Mouse (Mus musculus): ENCODE measurements around the gene Mr1. TPM values are rescaled to one million over a fixed set of nuclear protein-coding genes. Genes with fewer than 3 reads are reported as not detected.

Mr1 gene
- polyA plus RNA-seq, 1 experiment from 2014 or later, result 1.6 TPM

DNA sequence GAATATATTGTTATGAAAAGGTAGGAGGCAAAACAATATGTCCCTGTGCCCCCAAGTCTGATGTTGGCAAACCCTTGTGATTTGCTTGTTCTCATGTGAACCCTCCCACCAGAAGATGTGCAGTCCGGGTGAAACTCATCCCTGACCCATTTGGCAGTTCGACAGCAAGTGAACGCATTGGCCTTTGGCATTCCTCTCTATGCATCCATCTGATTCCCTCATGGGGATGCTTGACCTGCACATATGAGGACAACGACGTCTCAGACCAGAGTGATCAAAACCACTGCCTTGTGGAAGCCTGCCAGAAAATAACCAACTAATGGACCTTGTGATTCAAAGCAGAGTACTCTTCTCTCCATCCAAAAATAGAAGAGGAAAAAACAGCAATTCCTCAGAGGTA, 19.9 kb downstream of the Mr1 start:
- Histone ChIP-seq H3K27ac (replicated peaks) (no peak overlapping the region), H3K27me3 (replicated peaks) (no peaks in the 10 kb centered on the region), H3K9ac (replicated peaks) (no peak overlapping the region), H3K9me3 (replicated peaks) (no peaks in the 10 kb centered on the region), H3K4me3 (replicated peaks) (no peak overlapping the region), H3K36me3 (no peaks in the 10 kb centered on the region), H3K4me1 (no peaks in the 10 kb centered on the region), H3K4me2 (no peak overlapping the region)
- 86% methylated on average over 5 of the region's 5 CpGs for WGBS
- ATAC-seq (ENCODE audit: low FRiP score), result no peak

DNA sequence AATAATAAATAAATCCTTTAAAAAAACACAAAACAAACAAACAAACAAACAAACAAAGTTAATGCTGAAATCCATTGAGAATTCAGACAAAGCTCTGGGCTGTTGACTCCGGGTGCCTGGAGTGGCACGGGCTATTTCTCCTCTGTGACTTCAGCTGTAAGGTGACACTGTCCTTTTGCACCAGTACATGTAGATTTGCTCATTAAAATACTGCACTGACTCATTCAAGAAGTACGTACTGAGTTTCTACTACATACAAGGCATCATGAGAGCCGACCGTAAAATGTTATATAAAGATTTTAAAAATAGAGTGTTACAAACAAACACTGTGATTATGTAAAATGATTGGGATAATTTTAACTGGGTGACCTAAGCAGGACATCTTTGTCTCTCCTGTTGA, 22.2 kb downstream of the Mr1 start:
- WGBS, result 95% methylated on average over 5 of the region's 5 CpGs
- no peaks in the 10 kb centered on the region for H3K36me3 ChIP-seq

DNA sequence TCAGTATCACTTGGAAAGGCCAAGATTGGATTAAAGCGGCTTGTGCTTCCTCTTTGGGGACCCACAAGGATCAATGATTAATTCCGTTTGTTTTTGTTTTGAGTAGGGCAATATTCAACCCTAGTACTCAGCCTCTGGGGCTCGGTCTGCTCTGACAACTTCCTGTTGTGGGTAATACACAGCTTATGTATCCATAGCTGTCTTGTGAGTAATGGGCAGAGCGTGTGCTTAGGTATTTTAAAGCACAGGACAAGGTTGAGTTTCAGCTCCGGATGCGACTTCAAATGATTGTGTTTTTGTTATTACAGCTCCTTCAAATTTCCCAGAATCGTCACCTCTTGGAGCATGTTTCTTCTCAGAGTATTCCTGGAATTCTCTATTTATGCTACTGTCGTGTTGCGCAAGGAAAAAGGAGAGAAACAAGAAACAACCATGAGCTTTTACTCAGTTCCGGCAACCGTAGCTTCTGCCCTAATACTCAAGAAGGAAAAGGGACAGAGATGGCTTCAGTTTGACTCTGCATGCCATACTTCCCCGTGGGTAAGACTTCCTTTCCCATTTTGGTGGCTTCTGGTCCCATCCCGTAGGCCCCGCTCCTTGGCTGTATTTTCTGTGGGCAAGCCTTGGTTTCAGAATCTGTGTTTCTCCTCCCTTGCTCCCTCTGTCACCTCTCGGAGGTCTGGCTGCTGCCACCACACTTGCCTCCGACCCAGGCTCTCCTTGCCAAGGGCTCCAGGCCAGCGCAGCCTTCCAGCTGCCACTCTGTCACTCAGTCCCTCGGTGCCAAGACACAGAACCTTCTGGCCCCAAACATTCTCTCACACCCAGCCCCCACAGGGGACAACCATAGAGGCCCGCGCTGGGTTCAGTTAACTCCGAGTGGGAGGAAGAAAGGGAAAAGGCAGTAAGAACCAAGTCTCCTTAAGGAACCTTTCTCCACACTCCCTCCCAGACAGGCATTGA, 24.4 kb downstream of the Mr1 start:
- no peaks in the 10 kb centered on the region for H3K4me1 ChIP-seq
- ATAC-seq (ENCODE audit: low FRiP score), result no peak
- WGBS, result 84% methylated on average over 21 of the region's 21 CpGs
- H3K36me3 ChIP-seq, result no peaks in the 10 kb centered on the region
- no peaks in the 10 kb centered on the region for H3K27me3 ChIP-seq (replicated peaks)
- H3K4me2 ChIP-seq, result no peak overlapping the region
- no peak overlapping the region for H3K27ac ChIP-seq (replicated peaks)
- no peak overlapping the region for H3K9ac ChIP-seq (replicated peaks)
- H3K9me3 ChIP-seq (replicated peaks), result no peaks in the 10 kb centered on the region
- no peak overlapping the region for H3K4me3 ChIP-seq (replicated peaks)

More for the DNA sequence above, 22.2 kb downstream of the Mr1 start:
- no peaks in the 10 kb centered on the region for H3K4me1 ChIP-seq
- H3K9me3 ChIP-seq (replicated peaks), result no peaks in the 10 kb centered on the region
- no peak overlapping the region for H3K4me2 ChIP-seq
- H3K27ac ChIP-seq (replicated peaks), result no peak overlapping the region
- no peaks in the 10 kb centered on the region for H3K27me3 ChIP-seq (replicated peaks)
- no peak for ATAC-seq (ENCODE audit: low FRiP score)
- no peak overlapping the region for H3K9ac ChIP-seq (replicated peaks)
- no peak overlapping the region for H3K4me3 ChIP-seq (replicated peaks)

DNA sequence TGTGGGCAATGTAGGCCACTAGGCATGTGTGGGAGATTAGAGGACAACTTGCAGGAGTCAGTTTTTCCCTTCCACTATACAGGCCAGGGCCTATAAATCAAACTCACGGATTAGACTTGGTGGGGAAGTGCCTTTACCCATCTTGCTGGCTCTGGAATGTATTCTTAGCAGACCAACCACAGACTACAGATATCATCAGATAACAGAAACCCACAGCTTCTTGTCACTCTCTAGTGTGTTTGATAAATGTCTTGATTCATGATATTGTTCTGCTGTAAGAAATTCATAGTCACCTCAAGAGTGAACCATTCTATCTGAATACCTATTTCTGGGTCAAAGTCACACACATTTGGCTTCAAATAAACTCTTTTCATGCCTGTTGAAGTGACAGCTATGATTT, 26.9 kb downstream of the Mr1 start:
- H3K4me2 ChIP-seq, result no peak overlapping the region
- H3K36me3 ChIP-seq, result no peaks in the 10 kb centered on the region
- no peak overlapping the region for H3K9ac ChIP-seq (replicated peaks)
- WGBS, result 67% methylated on average over 1 of the region's 1 CpGs
- H3K4me1 ChIP-seq, result no peaks in the 10 kb centered on the region
- H3K4me3 ChIP-seq (replicated peaks), result no peak overlapping the region
- H3K27ac ChIP-seq (replicated peaks), result no peak overlapping the region
- ATAC-seq (ENCODE audit: low FRiP score), result no peak
- no peaks in the 10 kb centered on the region for H3K9me3 ChIP-seq (replicated peaks)
- H3K27me3 ChIP-seq (replicated peaks), result no peaks in the 10 kb centered on the region

DNA sequence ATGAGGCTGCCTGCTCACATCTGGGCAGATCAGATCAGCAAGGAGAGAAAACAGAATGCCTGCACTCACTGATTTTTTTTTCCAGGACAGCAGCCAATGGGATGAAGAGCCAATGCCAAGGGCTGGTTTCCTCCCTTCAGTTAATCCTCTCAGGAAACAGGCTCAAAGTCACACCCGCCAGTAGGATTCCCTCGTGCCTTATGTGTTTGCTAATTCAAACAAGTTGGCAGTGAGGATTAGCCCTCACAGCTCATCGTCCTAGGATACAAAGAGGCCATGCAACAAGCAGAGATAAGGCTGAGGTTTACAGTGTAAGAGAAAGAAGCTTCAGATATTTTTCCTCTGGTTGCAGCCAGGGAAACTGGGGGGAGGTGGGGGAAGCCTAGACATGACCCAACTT, 32.7 kb downstream of the Mr1 start:
- ATAC-seq (ENCODE audit: low FRiP score), result no peak
- Histone ChIP-seq H3K27me3 (replicated peaks) (no peaks in the 10 kb centered on the region), H3K27ac (replicated peaks) (no peak overlapping the region), H3K9ac (replicated peaks) (no peak overlapping the region), H3K4me2 (no peak overlapping the region), H3K36me3 (no peaks in the 10 kb centered on the region), H3K4me1 (peaks cover 11% of the 10 kb centered on the region), H3K4me3 (replicated peaks) (no peak overlapping the region), H3K9me3 (replicated peaks) (no peaks in the 10 kb centered on the region)
- 26% methylated on average over 3 of the region's 3 CpGs for WGBS

DNA sequence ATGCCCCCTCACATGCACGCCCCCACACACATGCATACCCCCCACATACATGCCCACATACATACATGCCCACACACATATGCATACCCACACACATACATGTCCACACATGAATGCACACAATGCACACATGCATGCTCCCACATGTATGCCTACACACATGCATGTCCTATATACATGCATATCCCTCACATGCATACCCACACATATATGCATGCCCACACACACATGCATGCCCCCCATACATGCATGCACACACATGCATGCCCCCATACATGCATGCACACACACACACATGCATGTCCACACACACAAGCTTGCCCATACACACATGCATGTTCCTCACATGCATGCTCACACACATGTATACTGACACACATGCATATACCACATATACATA, 33.7 kb downstream of the Mr1 start:
- no peaks in the 10 kb centered on the region for H3K36me3 ChIP-seq
- peaks cover 14% of the 10 kb centered on the region for H3K4me1 ChIP-seq
- H3K4me3 ChIP-seq (replicated peaks), result no peak overlapping the region
- 87% methylated on average over 1 of the region's 1 CpGs for WGBS
- ATAC-seq (ENCODE audit: low FRiP score), result no peak
- H3K4me2 ChIP-seq, result no peak overlapping the region
- no peaks in the 10 kb centered on the region for H3K27me3 ChIP-seq (replicated peaks)
- no peak overlapping the region for H3K9ac ChIP-seq (replicated peaks)
- no peaks in the 10 kb centered on the region for H3K9me3 ChIP-seq (replicated peaks)
- H3K27ac ChIP-seq (replicated peaks), result no peak overlapping the region

DNA sequence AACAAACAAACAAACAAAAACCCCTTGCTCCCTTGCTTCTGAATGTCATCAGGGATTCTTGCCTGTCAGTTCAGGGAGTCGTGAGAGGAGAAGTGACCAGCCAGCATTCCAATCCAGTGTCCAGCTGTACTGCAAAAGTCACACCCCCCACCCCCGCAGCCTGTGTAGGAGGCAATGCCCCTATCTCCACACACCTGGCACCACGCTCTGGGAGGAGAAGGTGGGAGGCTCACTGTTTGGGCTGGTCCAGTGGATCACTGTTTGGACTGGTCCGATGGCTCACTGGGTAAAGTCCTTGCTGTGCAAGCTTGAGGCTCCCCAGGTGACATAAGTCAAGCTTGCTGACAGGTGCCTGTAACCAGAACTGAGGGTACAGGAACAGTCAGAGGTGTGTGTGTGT, 34.5 kb downstream of the Mr1 start:
- Histone ChIP-seq H3K27me3 (replicated peaks) (no peaks in the 10 kb centered on the region), H3K4me2 (no peak overlapping the region), H3K9me3 (replicated peaks) (no peaks in the 10 kb centered on the region), H3K4me1 (peaks cover 14% of the 10 kb centered on the region), H3K36me3 (no peaks in the 10 kb centered on the region), H3K27ac (replicated peaks) (no peak overlapping the region), H3K4me3 (replicated peaks) (no peak overlapping the region), H3K9ac (replicated peaks) (no peak overlapping the region)
- no peak for ATAC-seq (ENCODE audit: low FRiP score)
- 55% methylated on average over 4 of the region's 4 CpGs for WGBS

DNA sequence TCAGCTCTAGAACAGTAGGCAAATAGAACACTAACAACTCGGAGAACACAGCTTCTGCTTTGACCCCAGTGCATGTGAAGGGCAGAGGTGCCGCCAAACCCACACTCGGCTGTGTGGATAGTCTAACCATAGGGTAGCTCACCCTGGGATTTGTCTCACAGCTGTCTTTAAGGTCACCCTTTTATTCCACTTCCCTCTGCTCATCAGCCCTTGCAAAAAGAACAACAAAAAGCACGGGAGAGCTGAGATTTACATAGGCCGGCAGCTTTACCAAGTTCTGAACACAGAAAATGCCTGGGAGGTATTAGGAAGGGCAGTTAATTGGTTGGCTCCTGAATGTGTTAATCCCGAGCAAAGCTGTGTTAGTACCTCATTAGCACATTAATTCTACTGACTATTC, 35.1 kb downstream of the Mr1 start:
- WGBS, result 17% methylated on average over 6 of the region's 6 CpGs
- no peaks in the 10 kb centered on the region for H3K36me3 ChIP-seq
- H3K9me3 ChIP-seq (replicated peaks), result no peaks in the 10 kb centered on the region
- no peak overlapping the region for H3K9ac ChIP-seq (replicated peaks)
- no peak overlapping the region for H3K4me3 ChIP-seq (replicated peaks)
- peaks cover 14% of the 10 kb centered on the region for H3K4me1 ChIP-seq
- no peaks in the 10 kb centered on the region for H3K27me3 ChIP-seq (replicated peaks)
- no peak for ATAC-seq (ENCODE audit: low FRiP score)
- H3K4me2 ChIP-seq, result no peak overlapping the region
- no peak overlapping the region for H3K27ac ChIP-seq (replicated peaks)

DNA sequence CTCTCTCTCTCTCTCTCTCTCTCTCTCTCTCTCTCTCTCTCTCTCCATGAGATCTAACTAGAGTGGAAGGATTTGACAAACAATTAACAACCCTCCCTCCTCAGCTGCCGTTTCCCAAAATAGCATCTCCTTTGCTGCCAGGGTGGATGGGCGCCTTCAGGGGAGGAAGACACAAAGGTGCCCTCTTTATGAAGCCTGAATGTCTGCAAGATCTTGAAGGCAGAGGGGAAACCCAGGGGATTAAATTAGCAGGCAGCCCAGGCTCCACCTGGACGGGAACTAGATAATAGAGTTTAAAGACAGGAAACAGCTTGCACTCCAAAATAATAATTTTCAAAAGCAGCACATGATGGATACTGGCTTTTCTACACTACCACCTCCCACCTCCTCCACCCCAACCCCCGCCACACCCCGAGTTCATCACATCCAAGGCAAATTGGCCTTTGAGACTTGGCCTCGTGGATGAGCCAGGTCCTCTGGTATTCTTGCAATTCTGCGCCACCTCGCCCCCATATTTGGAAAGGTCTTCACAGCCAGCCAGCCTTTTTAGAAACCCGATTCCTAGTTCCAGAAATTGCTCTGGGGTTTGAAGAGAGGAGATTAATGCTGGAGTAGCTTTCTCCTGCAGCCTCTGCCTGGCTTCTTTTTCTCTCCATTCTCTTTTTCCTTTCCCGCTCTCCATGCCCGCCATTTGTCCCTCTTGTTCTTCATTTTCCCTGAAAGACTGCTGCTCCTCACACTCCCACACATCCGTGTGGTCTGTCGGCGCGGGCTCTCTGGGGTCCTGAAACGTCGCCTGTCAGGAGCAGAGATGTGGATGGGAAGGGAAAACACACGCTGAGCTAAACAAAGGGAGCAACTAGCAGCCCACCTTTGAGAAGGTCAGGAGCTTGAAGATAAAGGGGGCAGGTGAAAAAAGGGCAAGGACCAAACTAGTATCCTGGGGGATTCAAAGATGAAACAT, 36.9 kb downstream of the Mr1 start:
- ATAC-seq (ENCODE audit: low FRiP score), result no peak
- H3K27me3 ChIP-seq (replicated peaks), result no peaks in the 10 kb centered on the region
- H3K4me1 ChIP-seq, result peaks cover 14% of the 10 kb centered on the region
- 31% methylated on average over 18 of the region's 18 CpGs for WGBS
- no peak overlapping the region for H3K4me3 ChIP-seq (replicated peaks)
- peak overlapping the region; percentile 56 for H3K27ac ChIP-seq (replicated peaks)
- H3K4me2 ChIP-seq, result peak overlapping the region; percentile 32; the same call in 1 of the 2 replicates
- H3K36me3 ChIP-seq, result no peaks in the 10 kb centered on the region
- no peak overlapping the region for H3K9ac ChIP-seq (replicated peaks)
- no peaks in the 10 kb centered on the region for H3K9me3 ChIP-seq (replicated peaks)

DNA sequence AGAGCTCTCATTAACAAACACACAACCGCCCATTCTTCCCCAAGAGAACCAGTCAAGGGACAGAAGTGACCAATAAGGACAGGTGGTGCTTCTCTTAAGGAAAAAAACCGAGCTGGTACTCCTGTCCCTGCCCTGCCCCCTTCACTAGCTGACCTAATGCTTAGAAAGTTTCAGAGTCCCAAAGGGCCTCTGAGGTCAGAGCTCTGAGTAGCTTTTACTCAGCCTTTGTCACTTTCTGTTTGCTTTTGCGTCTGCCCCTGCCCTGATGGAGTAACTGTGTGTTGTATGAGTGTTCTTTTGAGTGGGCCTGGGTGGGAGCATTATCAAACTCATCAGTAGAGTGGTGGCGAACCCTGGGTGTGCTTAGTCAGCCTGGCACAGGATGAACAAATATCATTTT, 38.2 kb downstream of the Mr1 start:
- no peak overlapping the region for H3K4me3 ChIP-seq (replicated peaks)
- H3K4me1 ChIP-seq, result peaks cover 14% of the 10 kb centered on the region
- ATAC-seq (ENCODE audit: low FRiP score), result no peak
- 44% methylated on average over 4 of the region's 4 CpGs for WGBS
- H3K9me3 ChIP-seq (replicated peaks), result no peaks in the 10 kb centered on the region
- no peak overlapping the region for H3K27ac ChIP-seq (replicated peaks)
- H3K9ac ChIP-seq (replicated peaks), result no peak overlapping the region
- no peak overlapping the region for H3K4me2 ChIP-seq
- H3K27me3 ChIP-seq (replicated peaks), result no peaks in the 10 kb centered on the region
- no peaks in the 10 kb centered on the region for H3K36me3 ChIP-seq

DNA sequence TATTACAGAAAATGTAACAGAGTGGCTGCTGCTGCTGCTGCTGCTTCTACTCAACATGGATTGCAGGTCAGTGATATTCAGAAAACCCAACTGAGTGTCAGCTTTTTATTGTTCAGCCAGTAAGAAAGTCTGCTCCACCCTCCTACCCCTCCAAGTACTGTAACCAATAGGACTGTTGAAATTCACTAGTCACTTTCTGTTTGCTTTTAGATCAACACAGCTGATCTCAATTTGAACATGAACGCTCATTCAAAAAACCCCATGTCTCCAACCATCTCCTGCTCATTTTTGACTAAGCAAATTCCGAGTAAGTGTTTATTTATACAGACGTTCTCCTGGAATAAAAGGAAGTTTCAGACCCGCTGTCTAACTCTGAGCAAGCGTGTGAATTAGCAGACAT, 38.8 kb downstream of the Mr1 start:
- H3K9me3 ChIP-seq (replicated peaks), result no peaks in the 10 kb centered on the region
- 64% methylated on average over 5 of the region's 5 CpGs for WGBS
- H3K27ac ChIP-seq (replicated peaks), result no peak overlapping the region
- peaks cover 14% of the 10 kb centered on the region for H3K4me1 ChIP-seq
- no peak overlapping the region for H3K4me2 ChIP-seq
- H3K27me3 ChIP-seq (replicated peaks), result no peaks in the 10 kb centered on the region
- H3K9ac ChIP-seq (replicated peaks), result no peak overlapping the region
- no peak overlapping the region for H3K4me3 ChIP-seq (replicated peaks)
- no peaks in the 10 kb centered on the region for H3K36me3 ChIP-seq
- no peak for ATAC-seq (ENCODE audit: low FRiP score)
